Mouse (Mus musculus) CD4-positive helper T cell, adult 2 months (primary cell): ENCODE results near the gene Mrtfa.
A peak's percentile ranks its signal among the peaks of the same experiment; 100 is the strongest.

Source experiments
- DNase-seq: peaks from one replicate; pipeline ENCODE4 v3.0.0-alpha.2; 2012; ENCODE audit warnings: low read depth, missing footprints, low spot score

The Mrtfa gene

GRCm38 (mm10) chr15:81031611-81032010 is 158.9 kb downstream of the Mrtfa start:
- no peak for DNase-seq

DNA sequence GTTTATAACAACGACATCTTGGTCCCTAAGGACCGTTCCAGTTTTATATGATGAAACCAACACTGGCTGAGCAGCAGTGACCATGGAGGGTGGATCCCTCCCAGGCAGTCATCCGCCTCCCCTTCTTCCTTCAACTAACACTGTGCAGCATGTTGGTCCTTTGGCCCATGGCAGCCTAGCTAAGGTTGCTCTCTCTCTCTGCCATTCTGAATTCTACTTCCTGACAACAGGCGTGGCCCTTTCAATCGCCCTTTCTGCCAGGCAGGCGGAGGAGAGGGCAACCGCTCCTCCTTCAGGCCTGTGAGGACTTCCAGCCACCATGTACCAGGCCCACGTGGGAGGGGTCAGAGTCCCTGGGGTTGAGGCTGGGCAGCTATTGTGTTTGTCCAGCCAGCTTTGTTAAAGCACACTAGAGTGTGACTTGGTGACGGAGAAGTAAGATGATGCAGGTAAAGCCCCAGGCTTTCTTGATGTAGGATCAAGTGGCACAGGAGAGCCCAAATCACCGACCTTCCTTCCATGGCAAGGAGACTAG is 159.6 kb downstream of the Mrtfa start:
- no peak for DNase-seq

- peak; percentile 78 for DNase-seq
Measured at GRCm38 (mm10) chr15:81027378-81028173, 163.0 kb downstream of the Mrtfa start.

DNA sequence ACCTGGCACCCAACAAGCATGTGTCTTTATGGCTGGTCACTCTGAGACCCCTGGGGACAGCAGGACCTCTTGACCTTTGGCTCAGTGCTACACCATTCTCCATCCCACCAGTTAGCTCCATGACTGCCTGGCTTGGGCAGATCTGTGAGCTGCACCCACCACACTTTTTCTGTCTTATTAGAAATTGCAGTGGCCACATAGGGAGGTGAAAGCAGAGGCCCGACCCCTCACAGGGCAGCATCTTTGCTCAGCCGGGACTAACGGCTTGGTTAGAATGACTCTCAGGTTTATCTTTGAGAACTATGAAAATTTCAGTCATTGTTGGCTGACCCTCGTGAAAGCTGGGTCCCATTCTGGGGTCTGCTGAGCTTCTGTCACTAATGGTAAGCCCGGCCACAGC is 163.7 kb downstream of the Mrtfa start:
- DNase-seq = no peak

- DNase-seq = no peak
Measured at GRCm38 (mm10) chr15:81023842-81024241, 166.7 kb downstream of the Mrtfa start.

DNA sequence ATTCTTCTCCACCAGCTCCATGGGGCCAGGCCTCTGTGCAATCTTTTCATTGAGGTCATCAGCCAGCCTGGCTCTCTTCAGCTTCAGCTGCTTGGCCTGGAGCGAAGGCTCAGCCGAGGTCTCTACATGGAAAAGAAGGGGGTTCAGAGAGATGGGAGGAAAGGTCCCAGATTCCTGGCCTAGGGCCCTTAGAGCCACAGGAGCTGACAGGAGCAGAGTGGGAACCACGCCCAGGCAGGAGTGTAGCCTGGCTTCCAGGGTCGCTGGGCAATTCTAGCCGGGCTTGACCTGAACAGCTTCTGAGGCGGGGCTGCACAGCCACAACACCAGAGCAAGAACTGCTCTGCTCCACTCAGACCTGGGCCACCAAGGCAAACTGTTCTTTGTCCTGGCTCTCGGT is 168.1 kb downstream of the Mrtfa start:
- DNase-seq = no peak

- no peak for DNase-seq
Measured at GRCm38 (mm10) chr15:81021377-81021776, 169.2 kb downstream of the Mrtfa start.

GRCm38 (mm10) chr15:81017308-81017707 is 173.2 kb downstream of the Mrtfa start:
- no peak for DNase-seq

DNA sequence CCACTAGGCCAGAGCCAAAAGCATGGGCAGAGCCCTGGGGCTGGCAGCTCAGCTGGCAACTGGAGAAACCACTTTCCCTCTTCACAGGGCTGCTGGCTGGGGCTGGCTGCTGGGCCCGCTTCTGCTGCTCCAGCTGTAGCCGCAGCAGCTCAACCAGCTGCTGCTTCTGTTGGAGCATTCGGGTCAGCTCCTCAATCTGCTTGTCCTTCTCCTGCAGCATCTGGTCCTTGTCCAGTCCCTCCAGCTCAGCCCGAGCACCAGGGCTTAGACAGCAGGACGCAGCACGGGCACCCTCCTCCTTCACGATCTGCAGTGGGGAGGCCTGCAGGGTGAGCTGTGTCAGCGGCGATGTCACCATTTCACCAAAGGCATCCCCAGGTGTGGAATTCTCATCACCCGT is 174.1 kb downstream of the Mrtfa start:
- DNase-seq = no peak

DNA sequence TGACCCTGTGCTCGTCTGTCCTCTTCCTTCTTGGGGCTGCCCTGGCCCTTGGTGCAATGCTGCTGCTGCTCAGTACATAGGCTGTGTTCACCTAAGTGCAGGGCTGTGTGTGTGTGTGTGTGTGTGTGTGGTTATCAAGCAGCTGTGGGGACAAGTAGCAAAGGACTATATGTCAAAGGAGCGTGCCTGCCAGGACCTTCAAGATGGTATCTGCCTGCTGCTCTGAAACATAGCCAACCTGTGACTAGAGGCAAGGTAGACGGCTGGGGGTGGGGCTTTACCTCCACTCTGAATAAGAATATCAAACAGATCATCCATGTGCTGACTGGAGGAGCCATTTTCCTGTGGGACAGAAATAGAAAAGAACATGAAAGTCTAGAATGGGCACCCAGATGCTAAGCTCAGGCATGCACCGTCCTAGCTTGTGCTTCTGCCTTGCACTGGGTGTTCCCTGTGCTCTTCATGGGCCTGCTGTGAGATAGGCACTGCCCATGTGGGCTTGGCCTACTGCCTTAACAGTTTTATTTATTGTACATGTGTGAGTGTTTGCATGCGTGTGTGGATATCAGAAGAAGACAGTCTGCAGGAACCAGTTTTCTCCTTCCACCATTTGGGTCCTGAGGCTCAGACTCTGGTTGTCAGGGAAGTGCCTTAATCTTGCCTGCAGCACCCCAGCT is 175.4 kb downstream of the Mrtfa start:
- DNase-seq = no peak

DNA sequence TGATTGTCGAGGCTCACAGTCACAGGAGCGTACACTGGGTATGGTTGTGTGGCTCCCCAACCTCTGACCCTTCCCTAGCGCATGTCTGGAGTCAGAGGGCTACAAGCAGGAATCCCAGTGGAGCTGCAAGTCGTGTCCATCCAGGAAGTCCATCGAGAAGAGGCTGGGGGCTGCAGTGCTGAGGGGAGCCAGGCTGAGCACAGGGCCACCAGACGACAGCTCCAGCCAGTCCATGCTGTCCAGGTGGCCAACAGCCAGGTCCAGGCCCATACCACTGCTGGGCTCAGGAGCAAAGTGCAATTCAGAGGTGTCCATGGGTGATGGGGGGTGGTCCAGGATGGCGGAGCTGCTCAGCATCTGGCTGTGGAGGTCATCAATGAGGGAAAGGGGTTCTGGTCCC is 177.4 kb downstream of the Mrtfa start:
- DNase-seq = no peak

DNA sequence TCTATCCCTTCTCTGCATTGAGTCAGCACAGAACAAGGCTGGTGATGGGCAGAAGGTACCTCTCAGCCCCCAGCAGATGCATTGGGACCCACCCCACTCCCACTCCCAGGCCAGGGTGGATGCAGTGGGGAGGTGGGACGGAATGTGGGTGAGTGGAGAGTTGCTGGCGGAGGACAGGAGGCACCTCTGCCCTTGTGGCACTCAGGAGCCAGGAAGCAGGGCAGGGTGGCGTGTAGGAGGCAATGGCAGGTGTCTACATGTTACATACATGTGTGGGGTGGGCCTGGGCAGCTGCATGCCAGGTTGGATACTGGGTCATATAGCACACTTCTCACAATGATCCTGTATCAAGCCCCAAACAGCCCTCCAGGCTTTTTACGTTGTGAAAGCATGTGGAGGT is 178.2 kb downstream of the Mrtfa start:
- DNase-seq = no peak

DNA sequence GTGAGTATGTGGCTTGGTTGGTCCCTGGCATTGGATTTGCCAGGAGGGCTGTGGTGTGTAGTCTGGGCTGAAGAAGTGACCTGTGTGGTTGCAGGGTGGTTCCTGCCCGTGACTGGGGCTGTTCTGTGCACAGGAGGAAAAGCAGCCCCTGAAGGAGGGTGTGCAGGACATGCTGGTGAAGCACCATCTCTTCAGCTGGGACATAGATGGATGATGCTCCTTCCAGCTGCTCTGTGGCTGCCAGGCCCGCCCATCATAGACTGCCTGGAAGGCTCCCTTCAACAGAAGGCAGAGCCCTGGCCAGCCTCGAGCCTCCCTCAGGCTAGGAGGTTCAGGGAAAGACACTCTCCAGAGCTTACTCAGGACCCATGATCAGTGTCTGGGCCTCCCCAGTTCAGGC is 179.0 kb downstream of the Mrtfa start:
- DNase-seq = no peak

DNA sequence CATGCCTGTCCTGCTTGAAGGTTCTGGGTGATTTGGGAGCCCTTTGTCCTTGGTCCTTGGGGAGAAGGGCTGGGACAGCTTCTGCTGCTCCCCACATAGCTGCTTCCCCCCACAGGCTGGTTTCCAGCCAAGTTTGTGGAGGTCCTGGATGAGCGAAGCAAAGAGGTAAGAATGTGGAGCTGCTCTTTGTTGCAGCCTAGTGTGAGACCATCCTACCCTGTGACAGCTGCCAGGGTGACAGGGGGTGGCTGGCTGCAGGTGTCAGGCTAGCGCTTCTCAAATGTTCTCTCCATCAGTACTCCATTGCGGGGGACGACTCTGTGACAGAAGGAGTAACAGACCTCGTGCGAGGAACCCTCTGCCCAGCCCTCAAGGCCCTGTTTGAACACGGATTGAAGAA is 180.4 kb downstream of the Mrtfa start:
- DNase-seq = no peak

- peak; percentile 32 for DNase-seq
Measured at GRCm38 (mm10) chr15:81008689-81009123, 181.9 kb downstream of the Mrtfa start.

- DNase-seq = no peak
Measured at GRCm38 (mm10) chr15:81007905-81008304, 182.7 kb downstream of the Mrtfa start.

DNA sequence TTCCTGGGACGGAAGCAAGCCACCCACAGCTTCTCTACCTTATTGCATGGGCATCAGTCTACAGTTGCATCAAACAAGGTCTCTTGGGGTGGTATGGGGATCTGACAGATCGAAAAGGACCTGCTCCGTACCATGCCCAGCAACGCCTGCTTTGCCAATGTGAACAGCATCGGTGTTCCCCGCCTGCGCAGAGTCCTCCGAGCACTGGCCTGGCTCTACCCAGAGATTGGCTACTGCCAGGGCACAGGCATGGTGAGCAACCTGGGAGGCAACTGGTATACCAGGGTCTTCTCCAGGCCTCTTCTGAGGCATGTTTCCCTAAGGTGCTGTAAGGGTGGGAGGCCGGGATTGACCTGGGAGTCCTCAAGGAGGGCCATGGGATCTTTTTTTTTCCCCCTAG is 183.2 kb downstream of the Mrtfa start:
- DNase-seq = no peak

GRCm38 (mm10) chr15:81006127-81006735 is 184.3 kb downstream of the Mrtfa start:
- no peak for DNase-seq

DNA sequence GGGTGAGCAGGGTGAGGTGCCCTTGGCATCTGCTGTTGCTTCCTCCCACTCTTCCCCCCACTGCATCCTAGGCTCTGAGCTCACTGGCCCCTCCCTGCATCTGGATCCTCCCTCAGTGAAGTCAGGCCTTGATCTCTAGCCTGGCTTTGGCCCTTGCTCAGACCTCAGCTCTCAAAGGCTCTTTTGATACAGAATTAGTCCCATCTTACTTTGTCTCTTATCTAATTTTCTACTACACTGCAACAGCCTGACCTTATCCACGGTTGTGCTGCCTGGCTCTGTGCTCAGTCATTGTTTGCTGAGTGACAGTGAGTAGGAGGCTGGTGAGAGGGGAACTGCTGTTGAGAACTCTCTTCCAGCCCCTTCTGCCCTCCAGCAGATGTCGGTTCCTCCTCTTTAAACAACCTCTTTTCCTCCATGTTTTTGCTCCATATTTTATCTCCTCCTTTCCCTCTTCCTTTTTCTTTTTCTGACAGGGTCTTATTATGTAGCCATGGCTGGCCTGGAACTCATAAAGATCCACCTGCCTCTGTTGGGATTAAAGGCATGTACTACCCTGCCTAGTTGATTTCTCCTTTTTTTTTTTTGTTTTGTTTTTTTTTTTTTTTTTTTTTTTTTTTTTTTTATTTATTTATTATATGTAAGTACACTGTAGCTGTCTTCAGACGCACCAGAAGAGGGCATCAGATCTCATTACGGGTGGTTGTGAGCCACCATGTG is 190.0 kb downstream of the Mrtfa start:
- DNase-seq = no peak

DNA sequence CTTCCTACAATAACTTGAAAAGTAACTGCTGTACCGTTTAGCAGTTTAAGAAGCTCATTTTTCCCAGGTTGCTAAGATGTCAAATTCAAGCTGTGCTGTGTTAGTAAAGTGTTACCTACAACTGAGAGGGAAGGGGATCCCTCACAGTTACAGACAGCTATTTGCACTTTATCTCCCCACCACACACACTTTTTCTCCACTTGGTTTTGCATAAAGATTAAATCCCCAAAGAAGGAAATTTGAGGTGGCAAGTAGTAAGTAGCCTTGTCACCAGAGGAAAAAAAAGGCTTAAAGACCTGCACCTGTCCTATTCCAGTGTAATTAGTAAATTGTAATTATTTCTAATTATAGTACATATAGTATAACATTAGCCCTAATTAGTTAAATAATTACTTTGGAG is 193.5 kb downstream of the Mrtfa start:
- no peak for DNase-seq

DNA sequence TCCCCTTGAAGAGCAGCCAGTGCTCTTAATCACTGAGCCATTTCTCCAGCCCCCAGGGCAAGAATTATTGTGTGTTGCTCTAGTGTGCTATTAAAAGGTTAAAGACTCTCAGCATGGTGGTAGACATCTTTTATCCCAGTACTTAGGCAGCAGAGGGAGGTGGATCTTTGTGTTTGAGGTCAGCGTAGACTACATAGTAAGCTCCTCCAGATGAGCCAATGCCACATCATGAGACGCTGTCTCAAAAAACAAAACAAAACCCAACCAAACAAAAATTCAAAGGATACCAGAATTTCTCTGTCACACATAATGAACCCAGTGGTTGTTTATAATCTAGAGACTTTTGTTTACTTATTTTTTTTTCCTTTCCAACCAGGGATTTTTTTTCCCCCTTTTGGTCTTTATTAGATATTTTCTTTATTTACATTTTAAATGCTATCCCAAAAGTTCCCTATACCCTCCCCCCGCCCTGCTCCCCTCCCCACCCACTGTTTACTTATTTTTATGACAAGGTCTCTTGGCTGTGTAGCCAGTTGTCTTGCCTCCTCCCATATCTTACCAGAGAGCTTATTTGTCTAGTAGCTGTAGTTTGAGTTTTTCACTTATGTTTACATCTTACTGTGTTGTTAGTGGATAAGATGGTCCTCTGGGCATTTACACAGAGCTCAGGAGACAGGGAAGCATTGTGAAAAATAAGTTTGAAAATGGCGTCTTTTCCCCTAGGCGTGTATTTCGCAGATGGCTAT is 194.3 kb downstream of the Mrtfa start:
- no peak for DNase-seq
